Mouse (Mus musculus) skeletal muscle tissue, adult 2 months (tissue): ENCODE results near the gene Ogfod2.
A peak's percentile ranks its signal among the peaks of the same experiment; 100 is the strongest.

Experiments
- DNase-seq: peaks from one replicate; pipeline ENCODE4 v3.0.0-alpha.2; 2012; ENCODE audit warnings: low read depth, low spot score

Gene Ogfod2

DNA sequence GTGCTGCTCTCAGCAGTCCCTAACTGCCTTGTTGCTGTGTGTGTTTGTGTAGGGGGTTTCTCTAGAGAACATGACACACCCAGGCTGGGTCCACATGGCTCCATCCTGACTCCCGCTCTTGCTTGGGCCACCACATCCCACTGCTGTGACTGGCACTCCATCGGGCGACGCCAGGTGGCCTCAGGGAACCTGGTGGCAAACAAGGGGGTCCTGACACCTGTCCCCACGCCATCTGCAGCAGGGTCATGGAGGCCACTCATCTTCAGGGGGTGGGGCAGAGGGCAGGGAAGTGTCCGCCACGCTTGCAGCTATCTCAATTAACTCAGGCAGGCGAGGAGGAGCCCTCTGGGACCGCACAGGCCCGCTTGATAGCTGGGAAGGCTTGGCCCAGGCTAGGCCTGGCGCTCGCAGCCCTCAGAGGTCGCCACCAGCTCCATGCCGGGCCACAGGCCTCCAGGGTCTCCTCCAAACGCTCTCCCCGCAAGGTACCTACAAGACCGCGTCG, 17.0 kb upstream of the Ogfod2 start:
- no peak for DNase-seq

DNA sequence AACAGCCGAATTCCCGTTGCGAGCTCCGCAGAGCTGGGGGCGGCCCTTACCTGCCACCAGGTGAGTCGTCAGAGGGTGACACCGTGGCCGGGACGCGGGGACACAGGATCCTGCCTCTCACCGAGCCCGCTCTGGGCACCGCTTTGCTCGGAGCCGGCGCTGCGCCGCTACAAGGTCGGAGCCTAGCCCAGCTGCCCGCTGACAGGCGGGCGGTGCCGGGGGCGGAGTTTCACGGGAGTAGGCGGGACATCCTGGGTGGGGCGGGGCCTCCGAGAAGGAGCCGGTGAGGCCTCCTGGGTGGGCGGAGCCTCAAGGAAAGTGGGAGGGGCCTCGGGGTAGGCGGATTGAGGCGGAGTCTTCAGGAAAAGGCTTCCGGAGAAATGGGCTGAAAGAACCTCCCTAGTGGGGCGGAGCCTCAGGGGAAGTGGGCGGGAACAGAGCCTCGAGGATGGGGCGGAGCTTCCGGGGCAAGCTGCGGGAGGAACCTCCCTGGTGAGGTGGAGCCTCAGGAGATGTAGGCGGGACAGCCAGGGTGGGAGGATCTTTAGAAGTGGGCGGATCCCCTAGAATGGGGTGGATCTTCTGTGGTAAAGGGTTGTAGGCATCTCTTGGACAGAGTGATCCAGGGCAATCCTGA, 16.4 kb upstream of the Ogfod2 start, which contains the start of gene Abcb9:
TSS of gene Abcb9 (minus strand) at position 203 of the 637 bp plus-strand sequence.
- peak; percentile 98 for DNase-seq

DNA sequence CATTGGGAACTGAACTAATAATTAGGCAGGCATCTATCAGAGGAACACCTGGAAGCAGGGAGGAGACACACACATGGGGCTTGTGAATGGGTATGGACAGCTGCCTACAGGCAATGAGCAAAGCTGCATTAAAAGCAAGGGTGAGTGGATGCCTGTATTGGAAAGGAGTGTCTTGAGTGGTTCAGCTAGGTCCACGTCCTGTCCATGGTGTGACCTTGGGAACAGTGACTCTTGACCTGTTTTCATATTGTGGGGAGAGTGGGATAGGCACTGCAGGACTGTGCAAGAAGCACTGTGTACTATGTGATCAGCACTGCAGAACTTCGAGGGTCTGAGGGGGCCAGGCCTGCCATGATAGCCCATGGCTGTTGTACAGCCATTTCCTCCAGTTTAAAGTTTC, 13.2 kb upstream of the Ogfod2 start:
- no peak for DNase-seq

DNA sequence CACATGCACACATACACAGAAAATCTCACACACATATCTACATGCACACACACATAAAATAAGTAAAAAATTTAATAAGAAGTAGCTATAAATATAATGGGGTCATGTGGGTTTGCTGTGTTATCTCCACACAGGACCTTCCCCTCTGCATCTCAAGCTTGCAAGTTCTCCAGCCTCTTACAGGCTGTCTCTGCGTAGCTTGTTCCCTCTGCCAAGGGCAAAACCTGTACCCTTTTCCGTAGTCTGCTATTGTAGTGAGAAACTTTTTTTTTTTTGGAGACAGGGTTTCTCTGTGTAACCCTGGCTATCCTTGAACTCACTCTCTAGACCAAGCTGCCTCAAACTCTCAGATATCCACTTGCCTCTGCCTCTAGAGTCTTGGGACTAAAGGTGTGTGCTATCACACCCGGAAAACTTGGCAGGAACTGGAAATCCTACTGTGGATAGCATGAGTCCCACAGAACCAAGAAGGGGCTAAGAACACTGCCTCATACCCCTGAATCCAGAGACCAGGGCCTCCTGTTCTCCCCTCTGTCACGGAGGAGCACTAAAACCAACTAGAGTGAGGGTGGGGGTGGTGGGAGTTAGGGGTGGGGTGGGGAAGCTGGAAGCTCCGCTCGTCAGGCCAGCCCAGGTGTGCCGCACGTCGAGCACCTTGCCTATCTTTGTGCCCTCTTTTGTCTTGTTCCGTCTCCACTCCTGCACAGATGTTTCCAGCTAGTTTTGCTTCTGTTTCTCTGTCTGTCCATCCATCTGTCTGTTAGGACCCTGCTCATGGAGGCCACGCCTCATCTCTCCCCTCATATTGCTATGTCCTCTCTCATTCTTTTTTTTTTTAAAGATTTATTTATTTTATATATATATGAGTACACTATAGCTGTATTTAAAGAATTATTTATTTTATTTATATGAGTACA, 11.7 kb upstream of the Ogfod2 start:
- DNase-seq, result no peak

DNA sequence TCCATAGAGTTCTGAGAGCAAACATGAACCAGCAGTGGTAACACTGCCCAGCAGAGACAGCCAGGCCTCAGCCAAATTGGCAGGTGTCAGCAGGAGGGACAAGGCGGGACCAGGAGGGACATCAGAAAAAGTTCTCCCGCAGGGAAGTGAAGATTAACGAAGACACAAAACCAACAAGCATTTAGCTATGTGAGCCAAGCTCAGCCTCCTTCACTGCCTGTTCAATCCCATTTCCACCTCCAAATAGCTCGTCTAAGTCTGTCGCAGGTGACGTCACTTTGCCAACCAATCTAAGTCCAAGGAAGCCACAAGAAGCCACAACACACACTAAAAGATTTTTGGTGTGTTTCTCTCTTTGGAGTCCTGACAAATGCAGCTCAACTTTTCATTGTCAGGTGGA, 9.8 kb upstream of the Ogfod2 start:
- DNase-seq, result no peak

DNA sequence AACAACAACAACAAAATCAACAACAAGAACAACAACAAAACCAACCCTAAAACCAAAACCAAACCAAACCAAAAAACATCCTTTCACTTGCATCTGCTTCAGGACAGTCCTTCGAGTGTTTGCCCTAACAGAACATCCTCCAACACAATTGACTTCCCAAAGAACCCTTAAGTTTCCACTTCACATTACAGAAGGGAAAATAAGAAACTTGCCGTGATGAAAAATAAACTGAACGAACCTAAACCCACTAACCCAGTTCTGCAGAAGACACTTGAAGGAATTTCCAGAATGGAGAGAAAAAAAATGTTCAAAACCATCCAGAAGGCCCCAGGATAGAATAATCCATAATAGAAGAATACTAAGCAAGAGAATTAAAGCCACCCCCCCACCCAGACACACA, 9.1 kb upstream of the Ogfod2 start:
- no peak for DNase-seq

DNA sequence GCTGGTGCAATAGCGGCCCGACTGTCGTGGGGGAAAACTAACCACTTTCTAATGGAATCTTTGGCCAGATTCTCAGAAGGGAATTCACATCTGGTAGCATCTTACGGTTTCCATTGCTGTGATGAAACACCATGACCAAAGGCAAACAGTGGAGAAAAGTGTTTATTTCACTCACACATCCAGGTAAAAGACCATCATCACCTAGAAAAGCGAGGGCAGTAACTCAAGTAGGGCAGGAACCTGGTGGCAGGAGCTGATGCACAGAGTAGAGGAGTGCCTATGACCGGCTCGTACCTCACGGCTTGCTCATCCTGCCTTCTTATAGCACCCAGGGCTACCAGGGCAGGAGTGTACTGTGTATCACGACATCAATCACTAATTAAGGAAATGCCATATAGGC, 8.5 kb upstream of the Ogfod2 start:
- no peak for DNase-seq

DNA sequence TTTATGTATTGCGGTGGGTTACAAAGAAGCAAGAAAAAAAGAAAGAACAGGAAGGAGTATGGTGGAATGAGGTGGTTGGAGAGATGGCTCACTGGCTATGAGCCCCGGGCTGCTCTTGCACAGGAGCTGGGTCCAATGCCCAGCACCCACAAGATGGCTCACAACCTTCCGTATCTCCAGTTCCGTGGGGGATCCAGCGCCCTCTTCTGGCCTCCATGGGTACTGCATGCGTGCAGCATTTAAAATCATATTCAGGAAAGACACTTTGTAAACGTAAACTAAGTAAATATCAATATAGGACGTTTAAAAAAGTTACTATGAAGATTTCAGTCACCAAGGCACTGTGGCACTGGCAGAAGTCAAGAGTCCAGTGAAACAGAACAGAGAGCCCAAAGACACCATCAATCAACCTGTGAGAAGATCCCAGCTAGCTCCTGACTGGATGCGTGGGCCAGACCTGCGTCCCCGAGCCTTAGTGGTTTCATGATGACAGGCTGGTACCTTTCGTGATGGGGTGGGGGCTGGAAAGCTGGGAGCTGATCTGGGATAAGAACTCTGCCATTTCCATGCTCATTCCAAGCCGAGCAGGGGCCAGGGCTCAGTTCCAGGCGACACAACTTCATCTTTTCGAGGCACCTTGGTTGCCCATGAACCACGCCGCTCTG, 888 bp upstream of the Ogfod2 start:
- no peak for DNase-seq

DNA sequence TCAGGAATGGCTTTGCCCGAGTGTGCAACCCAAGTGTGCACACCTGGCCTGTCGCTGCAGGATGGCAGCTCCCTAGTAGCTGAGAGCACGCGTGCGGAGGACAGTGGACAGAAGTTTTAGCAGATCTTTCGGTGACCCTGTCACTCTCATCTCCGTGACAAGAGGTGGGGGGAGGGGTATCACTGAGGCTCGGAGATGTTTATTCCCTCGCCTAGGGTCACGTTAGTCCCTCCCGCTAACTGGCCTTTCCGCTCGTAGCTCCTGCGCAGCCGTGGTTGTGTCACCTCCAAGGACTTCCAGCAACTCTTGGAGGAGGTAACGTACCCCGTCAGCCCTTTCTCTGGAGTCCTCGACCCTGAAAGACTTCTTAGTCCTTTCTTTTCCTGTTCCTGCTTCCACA, 434 bp downstream of the Ogfod2 start:
- DNase-seq, result no peak

DNA sequence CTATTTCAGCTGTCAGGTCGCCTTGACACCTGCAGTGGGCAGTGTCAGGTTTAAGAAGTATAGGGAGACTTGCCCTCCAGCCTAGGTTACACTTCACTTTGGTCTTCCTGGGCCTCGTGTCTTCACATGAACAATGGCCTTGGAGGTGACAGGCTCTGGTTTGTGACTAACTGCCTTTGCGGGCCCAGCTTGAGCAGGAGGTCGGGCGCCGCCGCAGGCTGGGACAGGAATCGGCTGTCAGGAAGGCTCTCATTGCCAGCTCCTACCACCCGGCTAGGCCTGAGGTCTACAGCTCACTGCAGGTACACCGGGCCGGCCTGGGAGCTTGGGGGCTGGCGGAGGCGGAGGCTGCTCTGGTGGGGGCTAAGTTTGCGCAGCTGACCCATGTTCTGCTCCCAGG, 933 bp downstream of the Ogfod2 start:
- DNase-seq, result no peak

DNA sequence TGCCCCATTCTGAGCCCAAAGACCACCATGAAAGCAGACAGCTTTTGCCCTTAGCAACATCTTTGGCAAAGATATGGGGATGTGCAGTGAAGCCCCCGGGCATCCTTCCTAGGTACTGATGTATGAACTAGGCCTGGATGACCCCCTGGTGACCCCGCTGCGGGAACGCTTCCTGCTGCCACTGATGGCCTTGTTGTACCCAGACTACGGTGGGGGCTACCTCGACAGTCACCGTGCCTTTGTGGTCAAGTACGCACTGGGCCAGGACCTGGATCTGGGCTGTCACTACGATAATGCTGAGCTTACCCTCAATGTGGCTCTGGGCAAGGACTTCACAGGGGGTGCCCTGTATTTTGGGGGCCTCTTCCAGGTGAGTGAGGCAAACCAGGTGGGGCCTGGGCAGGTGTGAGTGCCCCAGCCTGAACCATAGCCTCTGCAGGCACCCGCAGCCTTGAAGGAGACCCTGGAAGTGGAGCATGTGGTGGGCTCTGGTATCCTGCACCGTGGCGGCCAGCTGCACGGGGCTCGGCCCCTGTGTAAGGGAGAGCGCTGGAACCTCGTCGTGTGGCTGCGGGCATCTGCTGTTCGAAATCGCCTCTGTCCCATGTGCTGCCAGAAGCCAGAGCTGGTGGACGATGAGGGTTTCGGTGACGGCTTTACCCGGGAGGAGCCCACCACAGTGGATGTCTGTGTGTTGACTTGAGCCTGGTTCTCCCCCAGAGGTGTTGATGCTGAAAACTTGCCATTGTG, 2.4 kb downstream of the Ogfod2 start:
- no peak for DNase-seq

DNA sequence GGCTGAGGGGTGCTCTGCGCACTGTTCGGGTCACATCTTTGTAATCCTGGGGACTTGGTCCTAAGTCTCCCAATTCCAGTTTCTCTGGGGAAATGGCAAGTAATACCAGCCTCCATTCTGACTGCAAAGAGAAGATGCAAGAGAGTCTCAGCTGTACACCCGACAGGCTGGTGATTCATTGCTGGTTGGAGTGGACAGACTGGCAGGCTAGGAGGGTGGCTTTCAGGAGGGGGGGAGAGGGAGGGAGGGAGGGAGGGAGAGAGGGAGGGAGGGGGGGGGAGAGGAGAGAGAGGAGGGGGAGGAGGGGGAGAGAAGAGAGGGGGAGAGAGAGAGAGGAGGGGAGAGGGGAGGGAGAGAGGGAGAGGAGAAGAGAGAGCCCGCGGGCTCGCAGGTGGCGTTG, 3.4 kb downstream of the Ogfod2 start:
- no peak for DNase-seq

DNA sequence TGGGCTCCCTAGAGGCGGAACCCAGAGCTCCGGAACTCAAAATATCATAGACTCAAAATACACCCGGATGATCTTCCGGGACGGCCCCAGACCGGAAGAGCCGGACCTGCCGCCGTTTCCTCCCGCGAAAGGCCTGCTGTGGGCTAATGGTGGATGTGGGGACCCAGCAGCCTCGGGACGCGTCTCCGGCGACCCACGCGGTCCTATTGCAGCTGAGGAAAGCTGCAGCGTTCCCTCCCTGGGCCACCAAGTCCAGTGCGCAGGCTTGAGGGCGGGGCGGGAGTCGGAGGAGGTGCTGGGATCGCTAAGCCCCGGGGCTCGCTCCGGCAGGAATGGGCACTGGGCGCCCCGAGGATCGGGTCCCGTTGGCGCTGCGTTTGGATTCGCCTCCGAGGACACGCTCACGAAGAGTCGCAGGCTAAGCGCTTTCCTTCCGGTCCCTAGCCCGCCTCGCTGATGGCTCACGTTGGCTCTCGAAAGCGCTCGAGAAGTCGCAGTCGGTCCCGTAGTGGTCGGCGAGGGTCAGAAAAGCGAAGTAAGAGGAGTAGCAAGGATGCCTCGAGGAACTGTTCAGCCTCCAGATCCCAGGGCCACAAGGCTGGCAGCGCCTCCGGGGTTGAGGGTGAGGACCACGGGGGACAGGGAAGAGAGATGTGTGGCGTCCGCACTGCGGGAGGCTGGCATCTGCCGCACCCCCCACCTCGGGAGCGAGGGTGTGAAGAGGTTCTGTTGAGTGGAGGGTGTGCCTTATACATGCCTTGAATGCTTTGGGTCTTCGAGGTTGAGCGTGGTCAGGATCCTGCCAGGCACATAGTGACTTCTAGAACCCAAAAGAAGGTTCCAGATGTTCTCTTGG, 4.1 kb downstream of the Ogfod2 start, which contains the start of gene Arl6ip4:
TSS of gene Arl6ip4 (plus strand) at position 100 of the 856 bp plus-strand sequence.
- DNase-seq, result peak; percentile 45

DNA sequence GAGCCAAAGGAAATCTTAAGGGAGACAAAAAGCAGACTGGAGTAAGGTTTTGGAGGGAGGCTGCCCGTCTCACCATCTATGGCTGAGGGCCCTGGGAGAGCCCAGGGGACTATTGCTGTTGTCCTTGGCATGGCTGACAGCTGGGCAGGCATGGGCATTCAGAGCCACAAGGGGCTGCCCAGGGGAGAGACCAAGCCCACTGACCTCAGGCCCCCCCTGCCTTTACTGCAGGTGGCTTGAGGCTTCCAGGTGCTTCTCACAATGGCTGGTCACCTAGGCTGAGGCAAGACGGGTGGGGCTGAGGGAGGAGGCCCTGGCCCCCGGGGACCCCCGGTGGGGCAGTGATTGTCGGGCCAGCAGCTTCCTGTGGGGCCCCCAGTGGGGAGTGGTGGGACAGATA, 7.1 kb downstream of the Ogfod2 start:
- DNase-seq, result no peak

DNA sequence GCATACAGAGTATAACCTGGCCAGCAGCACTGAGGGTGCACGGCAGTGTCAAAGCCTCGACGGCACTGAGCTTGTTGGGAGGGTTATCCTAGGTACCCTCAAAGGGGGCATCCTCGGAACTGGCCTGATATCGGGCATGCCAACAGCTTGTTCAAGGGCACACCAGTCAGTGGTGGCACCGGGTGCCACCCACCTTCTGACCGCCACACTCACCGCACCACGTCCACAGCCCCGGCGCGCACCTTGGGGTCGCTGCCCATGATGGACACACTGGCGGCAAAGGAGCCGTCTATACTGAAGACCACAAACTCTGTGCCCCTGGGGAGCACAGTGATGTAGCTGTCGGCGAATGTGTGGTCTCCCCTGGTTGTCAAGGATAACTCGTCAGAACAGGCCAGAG, 10.3 kb downstream of the Ogfod2 start:
- DNase-seq, result no peak

DNA sequence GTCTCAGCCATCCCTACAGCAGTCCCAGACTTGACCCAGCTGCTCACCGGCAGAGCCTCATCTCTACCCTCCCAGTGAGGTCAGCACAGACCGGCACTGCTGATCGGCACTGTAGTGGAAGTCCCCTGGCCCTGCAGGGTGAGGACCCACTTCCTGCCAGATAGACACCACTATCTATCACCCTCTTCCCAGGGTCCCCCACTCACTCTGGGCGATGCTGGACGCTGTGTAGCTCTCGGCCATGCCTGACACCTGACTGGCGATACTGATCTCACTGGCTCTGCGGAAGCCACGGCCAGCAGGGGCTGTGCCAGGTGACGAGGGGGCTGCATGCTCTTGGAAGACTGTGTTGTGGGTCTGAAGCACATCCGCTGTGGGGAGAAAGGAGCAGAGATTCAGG, 13.0 kb downstream of the Ogfod2 start:
- DNase-seq, result no peak

DNA sequence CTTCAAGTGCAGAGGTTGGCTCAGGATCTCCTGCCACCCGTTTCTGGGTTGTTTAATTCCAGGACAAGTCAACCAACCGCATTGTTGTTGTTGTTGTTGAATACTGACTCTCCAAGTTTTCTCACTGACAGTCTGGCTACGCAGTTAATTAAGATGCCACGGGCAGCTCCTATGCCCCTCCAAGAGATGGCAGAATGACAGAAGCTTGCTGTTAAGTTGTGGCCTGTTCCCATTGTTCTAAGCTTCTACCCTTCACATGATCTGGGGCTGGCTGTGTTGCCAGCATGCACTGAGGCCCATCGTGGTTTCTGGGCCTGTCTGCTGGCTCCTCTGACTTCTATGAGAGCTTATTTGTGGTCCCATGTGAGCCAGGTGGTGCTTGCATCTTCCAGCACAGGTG, 22.2 kb downstream of the Ogfod2 start:
- no peak for DNase-seq

DNA sequence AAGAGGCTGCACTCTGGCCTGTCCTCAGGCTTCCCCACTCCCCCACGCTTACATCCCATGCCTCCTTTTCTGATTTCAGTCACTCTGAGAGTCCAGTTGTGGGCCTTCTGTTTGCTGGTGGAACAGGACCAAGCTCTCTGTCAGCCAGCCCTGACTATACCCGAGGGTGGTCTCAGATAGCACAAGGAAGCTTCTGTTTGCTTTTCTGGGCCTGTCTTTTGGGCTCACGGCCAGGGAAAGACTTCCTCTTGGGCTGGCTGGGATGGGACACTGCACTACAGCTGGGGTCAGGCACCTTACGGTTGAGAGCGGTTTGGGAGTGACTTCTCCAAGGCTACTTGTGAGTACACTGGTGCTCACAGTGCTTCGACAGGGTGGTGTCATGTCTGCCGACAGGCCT, 26.0 kb downstream of the Ogfod2 start:
- no peak for DNase-seq

DNA sequence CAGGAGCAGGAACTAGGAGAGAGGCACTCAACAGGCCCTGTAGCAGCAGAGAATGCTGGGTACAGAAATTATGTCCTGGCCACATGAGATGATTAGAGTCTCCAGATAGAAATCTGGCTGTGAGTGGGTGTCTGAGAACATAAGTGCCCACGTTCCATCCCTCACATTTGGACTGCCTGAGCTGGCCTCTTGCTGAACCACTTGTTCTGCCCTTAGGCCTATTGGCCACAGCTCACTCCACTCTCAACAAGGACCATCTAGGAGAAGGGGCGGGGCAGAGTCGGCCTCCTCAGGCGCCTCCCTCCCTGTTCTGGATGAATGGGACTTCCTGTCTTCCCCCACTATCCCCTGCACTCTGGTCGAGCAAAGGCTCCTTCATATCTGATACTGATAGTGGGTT, 36.9 kb downstream of the Ogfod2 start:
- no peak for DNase-seq

DNA sequence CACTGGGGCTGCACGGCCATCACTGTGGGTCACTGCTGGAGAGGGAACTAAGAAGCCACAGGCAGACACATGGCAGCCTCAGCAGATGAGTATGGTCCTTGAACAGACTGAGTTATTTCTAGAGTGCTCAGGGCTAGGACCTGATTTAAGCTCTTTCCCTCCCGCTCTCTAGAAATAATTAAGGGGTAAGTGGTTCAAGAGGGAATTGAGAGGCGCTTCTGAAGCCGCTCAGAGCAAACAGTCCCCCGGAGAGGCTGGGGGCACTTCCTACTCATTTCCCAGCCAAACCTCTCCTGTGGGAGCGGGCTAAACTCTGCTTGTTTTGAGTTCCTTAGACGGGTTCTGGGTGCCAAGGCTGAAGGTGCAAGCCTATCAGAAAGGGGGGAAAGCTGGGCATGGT, 38.8 kb downstream of the Ogfod2 start:
- no peak for DNase-seq

DNA sequence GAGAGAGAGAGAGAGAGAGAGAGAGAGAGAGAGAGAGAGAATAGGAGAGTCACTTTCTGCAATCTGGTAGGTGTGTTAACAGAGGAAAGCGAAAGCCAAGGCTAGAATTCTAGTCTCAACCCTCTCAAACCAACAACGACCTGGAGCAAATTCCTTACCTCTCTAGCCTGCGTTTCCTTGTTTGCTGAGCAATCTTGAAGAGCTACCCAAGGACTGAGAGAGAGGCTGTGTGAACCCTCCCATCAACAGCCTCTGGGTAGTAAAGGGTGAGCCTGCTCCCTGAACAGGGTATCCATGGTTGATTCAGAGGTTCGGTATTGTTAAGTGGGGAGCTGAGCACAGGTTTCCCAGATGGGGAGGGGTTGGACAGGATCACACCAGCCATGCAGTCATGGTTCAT, 40.6 kb downstream of the Ogfod2 start:
- DNase-seq, result no peak
